Mouse (Mus musculus) subcutaneous adipose tissue, adult 2 months (tissue): ENCODE data around the gene Smc6. TPM values are rescaled to one million over a fixed set of nuclear protein-coding genes. Genes with fewer than 3 reads are reported as not detected.

Source experiments
- polyA plus RNA-seq: library from polyadenylated mRNA; depleted of rRNA; stranded (reverse); fragments of >200 nt; gene quantifications from 2 replicates; pipeline ENCODE4 v1.2.3, GENCODE M21; 2012; ENCODE audit warnings: low replicate concordance; rRNA removed

The Smc6 gene
- 10.9 and 14.0 TPM in 2 replicates for polyA plus RNA-seq

GRCm38 (mm10) chr12:11265382-11266281 is at the start of gene Smc6, which contains the start of gene Gen1:
Smc6 (plus strand) TSS chr12:11265886.
Gen1 (minus strand) TSS chr12:11265801.

Other genes with a start within 250 kb of the Smc6 start
- gene Kcns3, start 114.8 kb upstream of the Smc6 start, polyA plus RNA-seq = 9.5 and 28.5 TPM in 2 replicates
- gene Msgn1, start 56.9 kb upstream of the Smc6 start, polyA plus RNA-seq = not detected in 2 replicates
- 0.09 and 0.75 TPM in 2 replicates for gene Gen1, start 85 bp upstream of the Smc6 start, polyA plus RNA-seq
- gene Vsnl1, start 170.7 kb downstream of the Smc6 start, polyA plus RNA-seq = 0.06 and 0.09 TPM in 2 replicates
- gene Rad51ap2, start 190.2 kb downstream of the Smc6 start, polyA plus RNA-seq = 0.04 TPM in 1 of 2 replicates, not detected in the other